Mouse (Mus musculus): ENCODE measurements at regions not wholly inside any gene's neighbourhood (a gene's known extent, or its start where the extent isn't known, plus 50 kb on each side); places are given as distances from the start of the nearest gene placed in this dataset.
A peak's percentile ranks its signal among the peaks of the same experiment; 100 is the strongest.

- DNase-seq (ENCODE audit: low read depth, low spot score), result no peak
Observed at GRCm38 (mm10) chr4:68179551-68179950, 774.6 kb downstream of the Brinp1 start.

GRCm38 (mm10) chr4:68156499-68156898, 797.7 kb downstream of the Brinp1 start:
- DNase-seq (ENCODE audit: low read depth, low spot score), result no peak

GRCm38 (mm10) chr4:68148483-68149069, 805.6 kb downstream of the Brinp1 start:
- no peak for DNase-seq (ENCODE audit: low read depth, low spot score)

GRCm38 (mm10) chr4:68128124-68128523, 826.1 kb downstream of the Brinp1 start:
- DNase-seq (ENCODE audit: low read depth, low spot score), result no peak

GRCm38 (mm10) chr4:68114502-68114901, 839.7 kb downstream of the Brinp1 start:
- no peak for DNase-seq (ENCODE audit: low read depth, low spot score)

GRCm38 (mm10) chr4:68085255-68085654, 868.9 kb downstream of the Brinp1 start:
- no peak for DNase-seq (ENCODE audit: low read depth, low spot score)

GRCm38 (mm10) chr4:68056813-68057578, 897.2 kb downstream of the Brinp1 start:
- no peak for DNase-seq (ENCODE audit: low read depth, low spot score)

- peak; percentile 14 for DNase-seq (ENCODE audit: low read depth, low spot score)
Observed at GRCm38 (mm10) chr4:68022891-68023303, 931.3 kb downstream of the Brinp1 start.

- DNase-seq (ENCODE audit: low read depth, low spot score), result no peak
Observed at GRCm38 (mm10) chr4:68011371-68011770, 942.8 kb downstream of the Brinp1 start.

GRCm38 (mm10) chr4:67994796-67995283, 959.4 kb downstream of the Brinp1 start:
- DNase-seq (ENCODE audit: low read depth, low spot score), result no peak

GRCm38 (mm10) chr4:67963456-67963855, 990.7 kb downstream of the Brinp1 start:
- no peak for DNase-seq (ENCODE audit: low read depth, low spot score)

GRCm38 (mm10) chr4:67948000-67948399, 1006.2 kb downstream of the Brinp1 start:
- DNase-seq (ENCODE audit: low read depth, low spot score), result no peak

GRCm38 (mm10) chr4:67932481-67932880, 1021.7 kb downstream of the Brinp1 start:
- no peak for DNase-seq (ENCODE audit: low read depth, low spot score)

- DNase-seq (ENCODE audit: low read depth, low spot score), result no peak
Observed at GRCm38 (mm10) chr4:67899109-67899508, 1055.1 kb downstream of the Brinp1 start.

- no peak for DNase-seq (ENCODE audit: low read depth, low spot score)
Observed at GRCm38 (mm10) chr4:67891946-67892575, 1062.1 kb downstream of the Brinp1 start.

- no peak for DNase-seq (ENCODE audit: low read depth, low spot score)
Observed at GRCm38 (mm10) chr4:67887954-67888353, 1060.6 kb downstream of the Tlr4 start.

GRCm38 (mm10) chr4:67885204-67885603, 1057.8 kb downstream of the Tlr4 start:
- DNase-seq (ENCODE audit: low read depth, low spot score), result no peak

GRCm38 (mm10) chr4:67862218-67862617, 1034.8 kb downstream of the Tlr4 start:
- DNase-seq (ENCODE audit: low read depth, low spot score), result no peak

GRCm38 (mm10) chr4:67861801-67862200, 1034.4 kb downstream of the Tlr4 start:
- DNase-seq (ENCODE audit: low read depth, low spot score), result no peak

- no peak for DNase-seq (ENCODE audit: low read depth, low spot score)
Observed at GRCm38 (mm10) chr4:67853001-67853400, 1025.6 kb downstream of the Tlr4 start.

- no peak for DNase-seq (ENCODE audit: low read depth, low spot score)
Observed at GRCm38 (mm10) chr4:67833397-67833796, 1006.0 kb downstream of the Tlr4 start.

GRCm38 (mm10) chr4:67825484-67825883, 998.1 kb downstream of the Tlr4 start:
- DNase-seq (ENCODE audit: low read depth, low spot score), result no peak

GRCm38 (mm10) chr4:67796050-67796449, 968.7 kb downstream of the Tlr4 start:
- DNase-seq (ENCODE audit: low read depth, low spot score), result no peak

Data from forelimb bud, embryonic 11.5 days (tissue).